Mouse (Mus musculus) frontal cortex, adult (tissue): ENCODE measurements around the gene Riok1.

ENCODE experiments used
- ATAC-seq: cut with Nextera tagmentation; 2 replicates; pipeline ENCODE4 v1.9.2; 2017; ENCODE audit warnings: mild to moderate bottlenecking, moderate library complexity, mixed read lengths; ENCODE audit not compliant: low TSS enrichment

Riok1 gene

DNA sequence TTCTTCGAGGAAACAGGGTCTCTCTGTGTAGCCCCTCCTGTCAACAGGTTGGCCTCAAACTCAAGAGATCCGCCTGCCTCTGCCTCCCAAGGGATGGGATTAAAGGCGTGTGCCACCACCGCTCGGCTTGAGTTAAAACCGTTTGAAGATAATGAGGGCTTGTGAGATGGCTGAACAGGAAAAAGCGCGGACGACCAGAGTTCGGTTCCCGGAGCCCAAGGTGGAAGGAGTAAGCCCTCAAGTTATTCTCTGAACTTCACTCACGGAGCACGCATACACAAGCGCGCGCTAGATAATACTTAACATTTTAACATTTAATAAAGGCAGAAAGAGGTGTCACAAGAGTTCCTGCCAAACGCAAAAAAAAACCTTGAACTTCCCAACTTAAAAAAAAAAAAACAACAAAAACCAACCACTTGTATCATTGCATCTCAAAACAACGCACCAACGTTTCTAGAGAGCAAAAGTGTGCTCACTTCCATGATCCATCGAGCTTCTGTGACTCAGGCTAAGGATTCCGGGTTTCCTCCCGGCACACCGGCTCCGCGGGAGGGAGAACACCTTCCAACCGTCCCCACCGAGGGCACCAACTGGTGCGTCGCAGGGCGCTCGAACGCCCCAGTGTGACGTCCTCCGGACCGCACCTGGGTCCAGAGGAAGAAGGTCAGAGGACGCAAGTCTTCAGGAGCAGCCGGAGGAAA is at the start of gene Riok1:
Gene Riok1, plus strand, starts transcription at position 653 of the 701 bp plus-strand sequence.
- ATAC-seq: peak; percentile 92

DNA sequence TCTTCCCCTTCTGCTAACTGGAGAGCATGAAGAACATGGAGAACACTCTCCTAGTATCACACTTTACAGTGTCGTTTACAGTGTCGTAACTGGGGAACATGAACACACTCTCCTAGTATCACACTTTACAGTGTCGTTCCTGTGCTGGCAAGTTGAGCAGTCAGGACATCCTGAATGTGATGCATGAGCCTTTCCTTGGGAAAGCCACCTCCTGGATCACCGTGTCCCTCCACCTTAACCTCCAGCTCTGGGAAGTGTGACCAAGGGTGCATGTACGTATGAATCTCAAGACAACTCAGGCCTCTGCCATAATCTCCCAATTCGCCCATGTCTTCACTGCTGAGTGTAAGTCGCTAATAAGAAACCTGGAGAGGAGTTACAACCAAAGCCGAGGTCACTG is 47.1 kb upstream of the Riok1 start:
- ATAC-seq: no peak

DNA sequence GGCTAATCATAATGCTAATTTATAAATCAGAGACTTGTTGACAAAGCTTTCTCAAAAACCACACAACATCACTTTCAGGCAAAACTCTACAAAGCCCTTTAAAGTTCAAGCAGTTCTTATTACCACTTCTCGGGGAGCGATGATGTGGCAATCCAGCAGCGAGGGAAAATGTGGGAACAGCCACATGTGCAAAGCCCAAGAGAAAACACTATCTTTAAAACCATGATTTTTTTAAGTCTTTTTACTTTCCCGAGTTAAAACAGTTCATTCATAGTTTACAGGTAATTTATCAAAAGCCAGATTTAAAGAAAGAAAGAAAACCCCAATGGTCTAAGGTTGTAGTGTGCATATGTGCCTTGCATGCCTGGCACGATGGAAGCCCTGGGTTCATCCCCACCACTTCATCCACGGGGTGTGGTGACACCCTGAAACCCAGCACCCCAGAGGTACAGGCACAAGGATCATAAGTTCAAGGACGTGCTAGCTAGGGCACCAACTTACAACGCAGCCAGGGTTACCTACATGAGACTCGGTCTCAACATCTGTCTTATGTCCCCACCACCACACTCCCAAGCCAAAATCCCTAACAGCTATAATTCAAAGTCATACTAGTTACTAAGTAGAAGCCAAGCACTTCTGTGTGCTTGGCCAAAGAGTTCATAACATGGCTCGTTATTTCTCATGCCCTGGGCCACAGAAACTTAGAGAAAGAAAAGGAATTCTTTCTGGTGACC is 44.0 kb upstream of the Riok1 start:
- no peak for ATAC-seq

DNA sequence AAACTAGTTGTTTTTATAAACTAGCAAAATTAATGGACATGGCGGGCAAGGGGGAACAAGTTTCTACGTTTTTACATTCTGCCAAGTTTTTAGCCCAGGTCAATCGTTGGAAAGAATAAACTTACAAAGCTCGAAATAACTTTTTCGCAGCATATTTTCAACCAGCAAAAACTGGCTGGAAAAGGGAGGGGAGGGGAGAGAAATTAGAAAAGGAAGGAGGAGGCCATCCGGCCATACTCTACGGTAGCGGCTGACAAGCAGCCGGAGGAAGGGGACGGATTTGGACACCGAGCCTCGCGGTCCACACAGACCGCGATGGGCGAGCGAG is 43.5 kb upstream of the Riok1 start:
- no peak for ATAC-seq

DNA sequence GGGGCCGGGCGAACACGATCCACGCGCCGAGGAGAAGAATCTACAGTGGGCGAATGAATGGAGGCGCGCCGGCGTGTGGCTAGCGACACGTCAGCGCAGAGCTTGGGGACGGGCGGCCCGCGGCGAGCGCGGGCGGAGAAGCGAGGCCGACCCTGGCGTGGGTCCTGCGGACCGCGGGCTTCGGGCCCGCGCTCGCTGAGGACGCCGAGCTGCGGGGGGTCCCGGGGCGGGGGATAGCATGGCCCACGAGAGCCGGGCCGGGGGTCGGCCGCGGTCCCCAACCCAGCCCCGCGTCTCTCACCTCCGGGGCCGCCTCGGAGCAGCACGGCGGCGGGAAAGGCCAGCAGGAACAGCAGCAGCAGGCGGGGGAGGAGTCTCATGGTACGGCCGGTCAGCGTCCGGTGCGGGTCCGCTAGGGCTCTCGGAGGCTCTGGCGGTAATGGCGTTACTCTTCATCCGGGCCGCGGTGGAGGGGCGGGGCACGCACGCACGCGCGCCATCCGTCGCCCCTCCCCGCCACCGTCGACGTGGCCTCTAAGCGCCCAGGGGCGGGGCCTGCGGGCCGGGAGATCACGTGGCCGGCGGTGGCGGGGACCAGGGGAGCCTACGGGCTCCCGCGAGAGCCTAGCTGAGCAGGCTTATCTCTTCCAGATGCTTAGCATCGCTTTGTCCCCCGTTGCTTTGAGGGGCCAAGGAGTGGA is 42.9 kb upstream of the Riok1 start, which contains the start of gene Ssr1:
Gene Ssr1, minus strand, starts transcription at position 514 of the 701 bp plus-strand sequence.
- peak; percentile 98 for ATAC-seq

DNA sequence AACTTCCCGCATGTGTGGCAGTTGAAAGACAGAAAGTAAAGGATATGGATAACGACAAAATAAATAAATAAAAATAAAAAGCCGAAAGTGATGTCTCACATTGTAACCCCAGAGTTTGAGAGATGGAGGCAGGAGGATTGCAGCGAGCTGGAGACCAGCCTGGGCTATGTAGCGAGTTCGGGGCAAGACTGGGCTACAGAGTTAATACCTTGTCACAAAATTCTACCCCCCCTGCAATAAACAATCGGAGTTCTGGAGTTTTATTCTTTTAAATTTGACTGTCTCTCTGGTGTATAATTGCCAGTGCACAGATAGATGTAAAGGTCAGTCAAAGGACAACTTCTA is 42.4 kb upstream of the Riok1 start:
- ATAC-seq: no peak; the same call in none of the 2 replicates

DNA sequence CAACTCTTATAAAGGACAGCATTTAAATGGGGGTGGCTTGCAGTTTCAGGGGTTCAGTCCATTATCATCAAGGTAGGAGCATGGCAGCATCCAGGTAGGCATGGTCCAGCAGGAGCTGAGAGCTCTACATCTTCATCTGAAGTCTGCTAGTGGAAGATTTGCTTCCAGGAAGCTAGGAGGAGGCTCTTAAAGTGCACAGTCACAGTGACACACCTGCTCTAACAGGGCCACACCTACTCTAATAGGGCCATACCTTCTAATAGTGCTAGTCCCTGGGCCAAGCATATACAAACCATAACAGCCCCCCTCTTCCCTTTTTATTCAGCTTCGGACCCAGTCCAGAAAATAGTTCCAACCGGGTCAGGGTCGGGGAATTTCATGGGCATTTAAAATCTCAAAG is 37.1 kb upstream of the Riok1 start:
- no peak for ATAC-seq

DNA sequence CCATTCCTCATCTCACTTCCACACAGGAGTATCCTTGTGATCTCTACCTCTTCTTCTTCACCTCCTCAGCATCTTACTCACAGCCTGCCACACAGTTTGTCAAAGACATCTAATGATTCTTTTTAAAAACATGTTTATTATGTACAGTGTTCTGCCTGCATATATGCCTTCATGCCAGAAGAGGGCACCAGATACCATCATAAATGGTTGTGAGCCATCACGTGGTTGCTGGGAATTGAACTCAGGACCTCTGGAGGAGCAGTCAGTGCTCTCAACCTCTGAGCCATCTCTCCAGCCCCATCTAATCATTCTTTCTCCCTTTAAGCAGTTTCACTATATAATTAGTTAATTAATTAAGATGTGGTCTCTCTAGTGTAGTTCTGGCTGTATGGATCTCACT is 34.3 kb upstream of the Riok1 start:
- no peak for ATAC-seq

DNA sequence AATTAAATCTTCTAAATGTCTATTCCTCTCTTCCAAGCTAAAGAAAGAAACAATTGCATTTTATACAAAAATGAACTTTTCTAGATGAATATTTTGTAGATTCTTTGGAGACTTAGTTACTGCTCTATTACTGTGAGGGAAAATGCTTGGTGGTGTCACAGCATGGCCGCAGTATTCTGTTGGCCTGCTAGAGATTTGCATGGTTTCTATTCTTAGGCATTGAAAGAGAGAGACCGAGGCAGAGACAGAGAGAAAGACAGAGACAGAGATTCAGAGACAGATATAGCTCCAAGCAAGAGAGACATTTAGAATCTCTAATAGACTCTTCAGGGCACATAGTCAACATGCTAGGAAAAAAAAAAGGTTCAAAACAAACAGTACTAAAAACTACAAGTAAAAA is 28.8 kb upstream of the Riok1 start:
- ATAC-seq: no peak

DNA sequence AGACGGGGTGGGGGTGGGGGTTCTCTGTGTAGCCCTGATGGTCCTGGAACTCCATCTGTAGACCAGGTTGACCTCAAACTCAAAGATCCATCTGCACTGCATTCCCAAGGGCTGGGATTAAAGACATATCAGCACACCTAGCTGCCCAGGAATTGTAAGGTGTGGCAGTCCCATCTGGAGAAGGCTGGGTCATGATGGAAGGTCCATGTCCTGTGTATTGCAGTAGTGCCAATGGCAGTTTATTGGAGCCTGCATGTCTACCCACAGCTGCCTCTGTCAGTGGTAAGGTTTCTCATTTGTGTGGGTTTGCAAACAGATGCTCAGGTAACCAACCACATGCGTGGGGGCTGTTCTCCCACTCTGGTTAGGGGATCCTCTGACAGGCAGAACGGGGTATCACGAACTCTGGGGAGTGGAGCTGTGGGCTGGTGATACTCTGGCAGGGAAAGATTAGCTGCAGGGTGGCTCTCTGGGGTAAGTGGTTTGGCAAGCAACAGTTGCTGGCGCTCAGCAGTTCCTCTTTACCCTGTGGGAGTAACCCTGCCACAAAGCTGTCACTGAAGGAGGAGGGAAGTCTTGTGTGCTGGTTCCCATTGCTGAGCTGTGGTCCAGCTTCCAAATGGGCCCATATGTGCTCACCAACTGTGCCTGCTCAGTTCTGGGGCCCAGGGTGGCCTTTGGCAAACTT is 26.9 kb upstream of the Riok1 start:
- ATAC-seq: no peak

DNA sequence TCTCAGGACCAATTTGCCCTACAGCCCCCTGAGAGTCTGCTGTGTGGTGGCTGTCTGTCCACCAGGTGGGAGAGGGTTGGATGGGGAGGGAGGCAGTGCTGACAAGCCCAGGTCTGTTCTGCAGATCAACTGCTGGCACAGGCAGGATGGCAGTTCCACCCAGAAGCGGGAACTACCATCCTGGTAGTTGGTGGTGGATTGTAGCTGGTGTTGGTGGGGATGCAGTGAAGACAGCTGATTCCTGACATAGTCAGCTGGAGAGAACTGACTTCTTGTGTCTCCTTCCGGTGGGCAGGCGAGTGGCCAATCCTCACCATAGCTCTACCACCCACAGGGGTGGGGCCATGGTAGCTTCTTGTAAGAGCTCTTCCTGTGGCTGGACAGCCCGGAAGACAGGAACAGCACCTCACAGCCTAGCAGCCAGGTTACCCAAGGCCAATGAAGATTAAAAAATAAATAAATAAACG is 26.3 kb upstream of the Riok1 start:
- ATAC-seq: no peak

DNA sequence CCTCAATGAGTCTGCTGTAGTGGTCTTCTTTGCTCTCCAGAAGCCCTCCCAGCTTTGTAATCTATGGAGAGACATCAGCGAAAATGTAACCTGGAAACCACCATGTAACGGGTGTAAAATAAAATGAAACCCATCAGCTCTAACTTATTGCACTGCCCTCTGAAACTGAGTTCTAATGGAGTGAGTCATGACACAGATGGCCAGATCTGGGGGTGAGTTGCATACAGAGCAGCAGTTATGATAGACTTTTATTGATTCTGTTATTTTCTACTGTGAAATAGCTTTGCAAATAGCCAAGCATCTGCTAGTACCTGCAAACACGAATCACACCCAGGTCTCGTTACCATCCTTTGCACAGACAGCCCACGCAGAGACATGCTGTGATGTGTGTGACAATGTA is 24.4 kb upstream of the Riok1 start:
- no peak for ATAC-seq

DNA sequence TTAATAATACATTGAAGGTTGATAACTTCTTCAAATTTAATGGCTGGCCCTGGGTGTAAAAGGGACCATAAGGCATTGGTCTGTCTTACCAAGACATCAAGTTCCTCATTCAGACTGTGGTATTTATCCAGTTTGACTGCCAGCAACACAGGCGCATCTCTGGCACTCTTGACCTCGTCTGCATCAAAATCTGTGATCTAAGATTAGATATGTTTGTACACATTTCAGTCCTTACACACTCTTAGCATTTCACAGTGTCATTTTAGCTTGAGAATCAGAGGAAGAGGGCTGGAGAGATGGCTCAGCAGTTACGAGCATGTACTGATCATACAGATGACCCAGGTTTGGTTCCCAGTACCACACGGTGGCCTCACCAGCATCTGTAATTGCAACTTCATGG is 21.2 kb upstream of the Riok1 start:
- no peak for ATAC-seq

DNA sequence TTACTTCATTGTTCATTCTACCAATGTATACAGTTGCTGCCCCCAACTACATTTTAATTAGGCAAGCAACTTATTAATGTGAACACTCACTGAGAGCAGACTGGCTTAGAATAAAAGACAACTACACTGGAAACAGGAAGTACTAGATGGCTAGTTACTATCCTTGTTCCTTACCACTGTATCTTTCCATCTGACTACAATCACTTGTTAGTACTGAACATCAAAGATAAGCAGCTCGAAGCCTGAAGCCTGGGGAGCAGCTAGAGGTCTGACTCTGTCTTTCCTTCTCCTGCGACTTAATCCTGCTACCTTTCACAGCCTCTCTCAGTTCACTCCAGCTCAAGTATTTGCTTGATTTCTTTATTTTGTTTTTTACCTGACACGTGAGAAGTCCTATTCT is 18.0 kb upstream of the Riok1 start:
- ATAC-seq: no peak

DNA sequence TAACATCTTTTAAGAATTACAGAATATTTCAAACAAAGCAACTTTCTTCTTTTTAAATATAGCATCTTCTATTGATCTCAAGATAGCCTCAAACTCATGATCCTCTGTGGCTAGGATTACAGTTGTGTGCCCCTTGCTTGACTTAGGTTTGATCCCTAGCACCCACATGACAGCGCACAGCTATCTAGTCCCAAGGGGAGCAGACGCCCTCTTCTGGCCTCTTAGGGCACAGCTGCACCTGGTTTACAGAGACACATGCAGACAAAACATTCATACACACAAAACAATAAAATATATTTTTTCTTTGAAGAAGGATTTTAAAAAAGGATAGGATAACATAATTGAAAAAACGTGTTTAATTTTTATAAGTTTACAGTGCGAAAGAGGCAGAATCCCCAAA is 10.9 kb upstream of the Riok1 start:
- ATAC-seq: no peak

DNA sequence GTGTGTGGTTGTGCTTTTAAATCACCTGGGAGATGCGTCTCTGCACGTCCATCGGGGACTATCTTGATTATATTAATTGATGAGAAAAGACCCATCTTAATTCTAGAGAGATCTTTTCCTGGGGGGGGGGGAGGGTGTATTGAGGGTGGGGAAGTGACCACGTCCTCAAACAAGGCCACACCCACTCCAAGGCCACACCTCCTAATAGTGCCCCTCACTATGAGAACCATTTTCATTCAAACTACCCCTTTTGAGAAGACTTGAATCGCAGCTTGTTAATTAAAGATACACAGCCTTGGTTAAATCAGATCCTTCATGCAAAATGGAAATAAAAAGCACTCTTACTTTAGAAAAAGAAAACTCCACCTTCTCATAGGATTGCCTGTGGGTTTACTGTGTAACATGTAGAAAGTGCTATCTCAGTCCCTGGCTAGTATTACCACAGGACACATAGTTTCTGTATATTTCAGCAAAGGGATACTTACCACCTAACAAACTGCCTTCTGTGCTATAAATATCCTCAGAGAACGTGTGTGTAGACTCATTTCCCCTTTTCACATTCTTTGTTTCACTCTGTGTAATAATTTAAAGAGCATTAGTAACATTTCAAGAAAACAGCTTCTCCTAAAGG is 9.1 kb upstream of the Riok1 start:
- ATAC-seq: no peak

DNA sequence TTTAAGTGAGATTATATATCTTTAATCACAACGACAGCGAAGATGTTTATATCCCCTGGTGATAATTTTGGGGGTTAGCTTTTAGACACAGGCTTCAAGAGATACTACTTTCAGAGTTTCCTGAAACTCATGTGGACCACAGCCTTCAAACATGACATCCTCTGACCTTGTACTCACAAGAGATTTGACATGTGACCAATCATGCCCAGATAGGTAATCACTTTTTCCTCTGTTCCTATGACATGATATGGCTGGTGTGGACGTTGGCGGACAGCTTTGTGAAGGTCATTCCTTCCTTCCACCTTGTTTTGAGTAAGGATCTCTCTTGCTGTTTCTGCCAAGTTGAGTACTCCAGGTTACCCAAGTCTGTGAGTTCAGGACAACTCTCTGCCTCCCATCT is 8.4 kb upstream of the Riok1 start:
- ATAC-seq: no peak

DNA sequence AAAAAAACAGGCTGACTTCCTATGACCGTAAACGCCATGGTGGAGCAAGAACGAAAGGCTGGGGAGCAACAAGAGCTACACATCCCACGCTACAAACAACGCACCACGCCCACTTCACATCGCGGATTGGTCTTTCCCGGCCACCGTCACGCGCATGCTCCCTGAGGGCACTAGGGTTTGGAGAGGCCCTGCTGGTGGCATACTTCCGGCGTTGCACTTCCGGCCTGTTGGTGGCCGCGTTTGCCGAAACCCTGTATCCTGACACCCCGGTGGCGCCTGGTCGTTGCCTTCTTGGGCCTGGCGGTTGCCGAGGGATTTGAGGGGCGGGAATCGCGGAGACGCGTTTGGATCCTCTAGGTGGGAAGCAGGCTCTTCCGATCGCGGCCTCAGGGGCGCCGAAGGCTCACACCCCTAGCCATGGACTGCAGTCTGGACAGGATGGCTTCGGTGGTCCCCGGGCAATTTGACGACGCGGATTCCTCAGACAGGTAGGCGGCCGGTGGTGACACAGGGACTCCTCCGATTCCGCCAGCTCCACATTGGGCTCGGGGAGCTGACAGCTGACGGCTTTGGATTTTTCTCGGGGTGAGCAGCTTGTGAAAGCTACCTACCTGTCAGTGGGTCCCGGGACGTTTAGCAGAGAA is 371 bp downstream of the Riok1 start, which contains the start of gene Cage1:
Gene Cage1, minus strand, starts transcription at position 26 of the 644 bp plus-strand sequence.
- peak; percentile 99 for ATAC-seq

DNA sequence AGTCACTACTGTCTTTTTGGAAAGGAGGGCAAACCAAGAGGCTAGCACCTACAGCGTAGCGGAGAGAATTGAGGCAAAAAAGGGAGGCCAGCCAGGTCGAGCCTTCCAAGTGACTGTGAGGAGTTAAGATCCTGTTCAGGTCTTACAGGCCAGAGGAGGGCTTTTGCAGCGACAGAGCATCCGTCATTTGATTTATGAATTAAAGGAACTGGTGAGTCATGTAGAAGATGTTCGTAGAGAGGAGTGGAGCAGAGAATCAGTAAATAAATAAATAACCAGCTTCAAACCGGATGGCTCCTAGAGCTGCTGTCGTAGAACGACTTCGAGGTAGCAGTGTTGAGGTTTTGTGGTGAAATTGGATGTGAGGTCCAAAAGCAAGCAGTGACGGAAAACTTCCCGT is 1.0 kb downstream of the Riok1 start:
- no peak for ATAC-seq

DNA sequence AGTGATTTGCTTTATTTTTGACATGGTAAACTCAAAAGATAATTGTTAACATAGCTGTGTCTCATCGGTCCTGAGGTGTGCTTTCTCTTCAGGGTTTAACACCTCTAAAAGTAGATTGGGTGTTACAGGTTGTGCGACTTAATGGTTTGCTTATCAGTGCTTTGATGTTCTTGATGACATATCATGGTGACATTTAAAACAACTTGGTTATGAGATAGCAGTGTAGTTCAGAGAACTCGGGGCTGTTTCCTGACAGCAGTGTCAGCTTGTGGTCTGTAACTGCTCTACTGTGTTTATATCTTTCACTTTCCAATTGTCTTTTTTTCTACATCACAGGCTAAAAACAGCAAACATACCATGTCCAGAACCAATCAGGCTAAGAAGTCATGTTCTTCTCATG is 13.1 kb downstream of the Riok1 start:
- ATAC-seq: no peak

DNA sequence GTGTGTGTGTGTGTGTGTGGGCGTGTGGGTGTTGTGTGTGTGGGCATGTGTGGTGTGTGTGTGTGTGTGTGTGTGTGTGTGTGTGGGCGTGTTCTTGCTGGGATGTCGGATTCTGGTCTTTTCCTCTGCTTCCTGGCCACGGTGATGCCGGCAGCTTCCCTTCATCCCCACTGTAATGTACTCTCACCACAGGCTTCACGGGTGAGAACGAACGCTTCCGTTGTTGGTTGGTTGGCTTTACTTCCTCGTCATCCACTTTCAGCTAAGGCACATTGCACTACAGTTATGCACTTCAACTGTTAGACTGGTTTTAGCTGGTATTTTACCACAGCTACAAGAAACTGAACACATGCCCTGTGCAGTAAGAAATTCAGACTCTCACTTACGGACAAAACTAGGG is 25.9 kb downstream of the Riok1 start:
- ATAC-seq: peak; percentile 64
